Mouse (Mus musculus) frontal cortex, postnatal 25 days (tissue): ENCODE data around the gene Asap3.
A peak's percentile ranks its signal among the peaks of the same experiment; 100 is the strongest.

Experiments used
- DNase-seq, 2 experiments: peaks; one replicate each; pipeline ENCODE4 v3.0.0; 2022; ENCODE audit warnings: low spot score in 2 of 2

Gene Asap3

DNA sequence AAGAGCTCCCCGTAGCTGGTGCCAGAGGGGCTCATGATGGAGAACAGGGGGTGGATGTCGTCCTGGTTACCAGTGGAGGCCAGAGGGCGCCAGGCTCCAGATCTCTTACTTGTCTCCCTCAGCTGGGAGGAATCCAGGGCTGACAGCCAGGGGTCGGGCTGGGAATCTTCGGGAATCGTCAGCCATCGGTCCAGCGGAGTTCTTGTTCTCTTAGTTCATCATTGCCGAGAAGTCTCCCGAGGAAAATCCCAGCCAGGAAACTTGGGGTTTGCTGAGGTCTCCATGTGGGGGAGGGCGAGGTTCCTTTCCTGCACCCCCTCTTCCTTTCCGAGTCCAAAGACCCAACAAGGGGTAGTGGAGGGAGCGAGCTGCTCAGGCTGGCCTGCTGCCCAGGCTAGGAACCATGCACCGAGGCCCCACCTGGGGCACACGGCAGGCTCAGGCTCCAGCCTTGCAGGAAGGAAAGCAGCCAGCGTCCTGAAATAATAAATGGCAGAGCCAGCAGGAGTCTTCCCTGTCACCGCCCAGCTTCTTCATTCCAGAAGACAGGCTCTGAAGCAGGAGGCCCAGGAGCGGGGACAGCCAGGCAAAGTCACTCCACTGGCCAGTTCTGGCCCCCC is 12.5 kb downstream of the Asap3 start:
- no peak for DNase-seq

DNA sequence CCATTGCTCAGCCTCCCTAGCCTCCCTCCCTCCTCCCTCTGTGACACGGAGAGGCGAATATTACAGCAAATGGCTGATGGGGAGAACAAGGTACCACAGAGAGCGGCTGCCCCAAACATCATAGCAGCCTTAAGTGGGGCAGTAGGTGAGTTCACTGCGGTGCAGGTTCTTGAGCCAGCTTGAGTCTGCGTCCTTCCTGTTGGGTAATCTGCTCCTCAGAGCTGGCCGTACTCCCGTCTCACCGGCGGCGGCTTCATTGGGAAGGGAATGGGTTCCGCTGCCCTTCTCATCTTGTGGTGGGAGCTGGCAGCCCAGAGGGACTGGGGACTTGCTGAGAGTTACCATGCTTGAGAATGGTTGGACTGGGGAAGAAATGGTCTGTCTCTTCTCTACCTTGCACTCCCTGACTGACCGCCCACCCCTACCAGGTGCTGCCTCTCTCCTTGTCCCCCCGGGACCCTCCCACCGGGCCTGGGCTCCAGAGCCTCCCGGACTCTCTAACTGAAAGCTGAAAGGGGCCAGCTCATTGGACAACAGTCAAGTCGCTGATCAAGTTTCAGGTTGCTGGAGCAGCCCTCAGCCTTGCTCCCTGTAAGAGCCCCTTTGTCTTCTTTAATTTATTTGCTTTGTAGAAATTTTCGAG is 14.1 kb downstream of the Asap3 start:
- no peak for DNase-seq

DNA sequence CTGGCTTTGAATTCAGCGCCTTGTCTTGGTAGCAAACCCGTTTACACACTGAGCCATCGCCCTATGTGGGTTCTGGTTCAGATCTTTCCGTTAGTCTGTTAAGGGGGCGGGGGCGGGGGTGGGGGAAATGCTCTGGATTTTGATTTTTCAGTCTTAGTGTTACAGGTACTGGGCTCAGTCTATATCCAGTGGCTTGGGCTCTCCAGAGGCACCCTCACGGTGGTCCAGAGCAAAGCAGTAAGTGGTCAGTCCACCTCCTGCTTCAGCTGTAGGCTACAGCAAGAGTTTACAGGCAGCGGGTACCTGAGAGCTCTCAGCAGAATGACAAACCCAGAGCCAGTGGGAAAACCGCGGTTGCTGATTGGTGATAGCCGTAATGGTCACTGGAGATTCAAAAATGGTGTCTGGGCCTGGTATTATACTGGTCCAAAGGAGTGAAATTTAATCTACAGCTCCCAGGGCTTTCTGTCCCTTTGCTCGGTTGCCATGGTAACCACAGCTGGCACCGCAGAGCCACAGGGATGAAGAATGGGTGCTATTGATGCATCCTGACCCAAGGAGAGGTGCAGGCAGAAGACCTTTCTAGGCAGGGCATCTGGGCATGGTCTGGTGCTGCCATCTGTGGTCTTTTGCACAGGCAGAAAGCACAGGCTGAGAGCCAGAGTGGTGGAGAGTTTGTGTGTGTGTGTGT is 17.5 kb downstream of the Asap3 start:
- no peak for DNase-seq

DNA sequence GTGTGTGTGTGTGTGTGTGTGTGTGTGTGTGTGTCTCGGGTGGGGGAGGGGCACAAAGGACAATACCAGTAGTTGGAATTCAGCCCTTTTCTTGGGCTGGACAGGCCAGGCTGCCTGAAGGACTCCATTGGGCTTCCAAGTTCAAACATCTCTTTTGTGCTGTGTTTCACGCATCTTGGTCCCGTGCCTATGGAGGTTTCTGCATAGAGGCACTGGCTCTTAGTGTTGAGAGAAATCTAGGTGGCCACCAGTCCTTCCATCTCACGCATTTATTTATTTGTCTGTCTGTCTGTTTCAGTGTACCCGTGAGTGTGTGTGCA is 18.0 kb downstream of the Asap3 start:
- no peak for DNase-seq

DNA sequence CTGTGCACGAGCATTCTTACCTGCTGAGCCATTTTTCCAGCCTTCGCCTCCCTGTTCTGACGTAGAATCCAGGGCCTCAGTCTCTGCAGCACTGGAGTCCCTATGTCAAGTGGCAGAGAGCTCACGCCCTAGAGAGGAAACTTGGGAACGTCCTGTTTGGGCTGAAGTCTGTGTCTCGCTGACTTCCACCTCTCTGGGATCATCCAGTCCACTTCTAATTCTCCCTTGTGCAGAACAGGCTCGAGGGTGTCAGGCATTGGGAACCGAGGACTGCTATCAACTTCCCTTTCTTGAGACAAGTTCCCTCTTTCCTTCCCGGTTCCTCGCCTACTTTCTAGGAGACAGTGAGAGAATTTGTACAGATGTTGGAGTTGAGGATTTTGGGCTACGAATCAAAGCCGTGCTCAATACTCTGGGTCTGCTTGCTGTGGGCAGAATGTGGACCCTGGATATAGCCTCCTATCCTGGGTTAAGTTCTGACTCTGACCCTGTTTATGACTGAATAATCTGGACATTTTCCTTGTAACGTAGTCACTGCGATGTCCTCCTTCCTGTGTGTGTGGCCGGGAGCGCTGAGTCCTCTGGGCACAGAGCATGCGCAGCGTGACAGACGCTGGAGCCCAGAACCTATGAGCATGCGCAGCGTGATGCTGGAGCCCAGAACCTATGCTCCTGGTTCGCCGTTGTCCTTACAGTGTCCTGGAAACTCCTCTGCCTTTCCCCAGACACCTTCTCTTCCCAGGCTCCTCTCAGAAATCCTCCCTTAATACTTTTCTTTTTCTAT is 18.7 kb downstream of the Asap3 start:
- no peak for DNase-seq

DNA sequence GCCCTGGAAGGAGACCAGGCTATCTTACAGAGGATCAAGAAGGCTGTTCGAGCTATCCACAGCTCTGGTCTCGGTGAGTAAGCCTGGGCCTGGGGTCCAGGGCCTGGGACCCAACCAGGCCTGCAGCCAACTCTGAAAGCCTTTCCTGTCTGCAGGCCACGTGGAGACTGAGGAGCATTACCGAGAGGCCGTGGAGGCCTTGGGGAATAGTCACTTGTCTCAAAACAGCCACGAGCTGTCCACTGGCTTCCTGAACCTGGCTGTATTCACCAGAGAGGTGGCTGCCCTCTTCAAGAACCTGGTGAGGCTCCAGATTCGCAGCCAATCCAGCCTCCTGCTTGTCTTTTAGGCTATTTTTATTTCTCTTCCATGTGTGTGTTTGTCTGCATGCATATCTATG is 21.2 kb downstream of the Asap3 start:
- DNase-seq, result no peak

DNA sequence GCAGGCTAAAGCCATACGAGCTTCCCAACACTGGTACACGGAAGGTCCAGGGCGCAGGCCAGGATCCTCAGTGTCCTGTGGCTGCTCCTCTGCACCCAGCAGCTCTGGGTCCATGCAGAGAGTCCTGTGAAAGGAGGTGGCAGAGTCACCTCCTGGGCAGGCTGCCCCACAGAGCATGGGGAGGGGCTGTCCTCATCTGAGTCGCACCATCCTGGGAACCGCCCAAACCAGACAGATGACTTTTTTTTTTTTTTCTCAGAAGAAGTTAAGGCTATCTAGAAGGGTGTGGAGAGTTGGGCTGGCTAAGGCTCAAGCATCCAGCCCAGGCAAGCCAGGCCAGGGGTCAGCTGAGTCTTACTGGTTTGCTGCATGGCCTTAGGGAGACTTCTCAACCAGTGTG is 22.5 kb downstream of the Asap3 start:
- no peak for DNase-seq

DNA sequence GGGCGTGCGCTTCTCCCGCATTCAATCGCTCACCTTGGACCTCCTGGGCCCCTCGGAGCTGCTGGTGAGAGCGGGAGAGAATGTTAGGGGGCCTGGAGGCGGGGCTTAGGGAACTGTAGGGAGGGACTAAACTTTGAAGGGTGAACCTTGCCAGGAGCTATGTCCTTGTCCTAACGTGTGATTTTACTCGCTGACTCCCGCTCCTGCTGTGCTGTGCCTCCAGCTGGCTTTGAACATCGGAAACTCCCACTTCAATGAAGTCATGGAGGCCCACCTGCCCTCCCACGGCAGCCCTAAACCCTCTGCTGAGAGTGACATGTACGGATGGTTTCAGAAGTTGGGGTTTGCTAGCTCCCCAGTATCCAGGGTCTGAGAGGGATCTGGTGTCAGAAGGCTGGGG is 32.5 kb downstream of the Asap3 start:
- DNase-seq, result no peak

DNA sequence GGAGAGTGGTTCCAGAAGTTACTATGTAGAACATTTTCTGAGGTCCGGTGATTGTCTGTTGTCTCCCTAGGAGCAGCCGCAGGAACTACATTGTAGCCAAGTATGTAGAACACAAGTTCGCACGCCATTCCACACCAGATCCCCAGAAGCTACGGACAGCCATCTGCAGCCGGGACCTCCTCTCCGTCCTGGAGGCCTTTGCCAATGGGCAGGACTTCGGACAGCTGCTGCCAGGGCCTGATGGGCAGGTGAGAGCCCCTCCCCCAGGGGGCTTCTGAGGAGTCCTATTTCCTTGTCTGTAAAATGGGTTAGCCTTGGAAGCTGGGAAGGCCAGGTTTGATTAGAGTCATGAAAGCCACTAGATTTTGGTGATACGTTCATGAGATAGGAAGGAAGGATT is 32.9 kb downstream of the Asap3 start:
- DNase-seq, result no peak

DNA sequence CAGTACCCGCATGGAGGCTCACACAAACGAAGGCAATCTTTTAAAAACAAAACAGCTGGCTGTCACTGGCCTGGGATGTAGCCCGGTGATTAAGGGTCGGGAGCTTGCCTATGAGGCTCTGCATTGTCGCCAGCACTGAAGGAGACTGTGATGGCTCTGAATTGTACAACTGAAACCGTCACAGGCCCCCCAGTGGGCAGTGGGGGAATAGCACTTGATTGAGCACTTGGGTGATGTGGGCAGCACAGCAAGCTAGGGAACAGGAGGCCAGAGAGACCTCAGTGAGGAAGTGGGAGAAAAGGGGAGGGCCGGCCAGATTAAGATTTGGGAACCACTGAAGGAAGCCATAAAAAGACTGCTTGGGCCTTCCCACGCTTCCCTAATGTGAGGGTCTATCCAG is 33.5 kb downstream of the Asap3 start:
- DNase-seq, result peak; percentile 75 to 76

DNA sequence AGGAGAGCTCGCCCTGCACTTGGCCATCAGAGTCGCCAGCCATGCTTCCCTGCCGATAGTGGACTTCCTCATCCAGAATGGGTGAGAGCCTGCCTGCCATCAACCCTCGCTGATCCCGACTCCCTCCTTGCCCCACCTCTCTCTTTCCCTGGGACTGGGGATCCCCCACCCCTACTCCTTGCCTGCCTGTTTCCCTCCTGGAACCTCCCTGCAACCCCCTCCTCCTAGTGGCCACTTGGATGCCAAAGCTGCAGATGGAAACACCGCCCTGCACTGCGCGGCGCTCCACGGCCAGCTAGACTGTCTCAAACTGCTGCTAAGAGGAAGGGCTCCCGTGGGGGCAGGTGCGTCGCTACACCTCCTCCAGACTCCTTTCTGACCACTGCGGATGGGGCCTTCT is 34.0 kb downstream of the Asap3 start:
- DNase-seq, result no peak

DNA sequence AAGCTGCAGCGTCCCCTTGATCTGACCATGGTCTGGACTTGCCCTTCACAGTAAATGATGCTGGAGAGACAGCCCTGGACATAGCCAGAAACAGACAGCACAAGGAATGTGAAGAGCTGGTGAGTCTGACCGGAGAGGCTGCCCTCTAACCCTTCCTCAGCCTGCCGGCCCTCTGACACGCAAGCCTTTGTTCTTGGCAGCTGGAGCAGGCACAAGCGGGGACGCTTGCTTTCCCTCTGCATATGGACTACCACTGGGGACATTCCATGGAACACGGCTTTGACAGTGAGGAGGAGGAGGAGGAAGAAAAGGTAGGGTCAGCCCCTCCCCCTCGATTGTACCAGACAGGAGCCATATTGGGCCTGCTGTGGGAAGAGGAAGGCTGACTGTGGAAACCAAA is 34.8 kb downstream of the Asap3 start:
- DNase-seq, result no peak

DNA sequence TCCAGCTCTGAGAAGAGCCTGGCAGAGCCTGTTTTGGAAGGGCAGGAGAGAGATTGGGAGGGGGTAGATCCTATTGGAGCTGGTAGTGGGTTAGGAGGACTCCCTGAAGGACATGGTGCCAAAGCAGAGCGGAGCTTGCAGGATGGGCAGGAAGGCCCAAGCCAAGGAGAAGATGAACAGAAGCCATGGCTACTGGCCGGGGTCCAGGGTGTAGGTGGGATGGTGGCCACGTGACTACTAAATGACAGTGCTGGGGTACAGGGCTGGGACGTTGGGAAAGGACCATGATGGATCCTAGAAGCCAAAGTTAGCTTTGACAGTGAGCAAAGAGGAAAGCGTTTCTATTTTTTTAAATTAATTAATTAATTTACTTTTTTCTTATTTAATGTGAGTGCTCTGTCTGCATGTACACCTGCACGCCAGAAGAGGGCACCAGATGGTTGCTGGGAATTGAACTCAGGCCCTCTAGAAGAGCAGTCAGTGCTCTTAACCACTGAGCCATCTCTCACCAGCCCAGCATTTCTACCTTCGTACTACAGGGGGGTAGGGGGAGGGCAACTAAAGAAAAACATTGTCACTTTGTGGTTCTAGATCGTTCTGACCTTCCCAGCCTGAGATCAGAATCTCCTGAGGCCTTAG is 36.0 kb downstream of the Asap3 start:
- no peak for DNase-seq

DNA sequence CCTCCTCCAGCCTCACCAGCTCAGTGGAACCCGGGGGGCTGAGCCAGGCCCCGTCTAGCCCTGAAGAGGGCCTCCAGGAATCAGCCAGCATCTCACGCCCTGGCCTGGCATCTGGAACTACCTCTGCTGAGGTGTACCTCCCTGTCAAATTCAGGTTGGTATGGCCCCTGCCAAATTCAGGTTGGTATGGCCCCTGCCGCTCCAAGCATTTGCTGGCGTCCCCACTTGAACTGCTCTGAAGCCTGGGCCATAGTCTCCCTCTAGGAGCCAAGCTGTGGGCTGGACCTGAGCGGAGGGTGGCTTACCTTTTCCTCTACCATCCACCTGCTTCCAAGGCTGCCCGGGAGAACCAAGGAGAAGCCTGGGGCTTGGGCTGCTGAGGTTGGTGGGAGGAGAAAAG is 36.6 kb downstream of the Asap3 start:
- DNase-seq, result no peak

DNA sequence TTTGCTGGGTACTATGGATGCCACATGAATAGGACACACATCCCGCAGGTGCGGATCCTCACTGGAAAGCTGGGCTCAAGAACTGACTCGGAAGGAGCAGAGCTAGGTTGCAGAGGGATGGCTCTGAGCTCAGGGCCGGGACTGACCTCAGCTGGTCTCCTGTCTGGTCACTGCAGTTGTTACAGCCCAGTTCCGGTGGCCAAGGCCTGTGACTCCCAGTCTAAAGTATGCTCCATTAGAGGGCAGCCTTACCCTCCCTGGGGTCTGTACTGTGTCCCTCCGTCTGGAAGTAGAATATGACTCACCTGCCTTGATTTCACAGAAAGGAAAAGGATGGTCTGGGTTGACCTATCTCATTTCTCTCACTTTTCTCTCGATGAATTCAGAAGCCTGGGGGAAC is 38.0 kb downstream of the Asap3 start:
- DNase-seq, result no peak

DNA sequence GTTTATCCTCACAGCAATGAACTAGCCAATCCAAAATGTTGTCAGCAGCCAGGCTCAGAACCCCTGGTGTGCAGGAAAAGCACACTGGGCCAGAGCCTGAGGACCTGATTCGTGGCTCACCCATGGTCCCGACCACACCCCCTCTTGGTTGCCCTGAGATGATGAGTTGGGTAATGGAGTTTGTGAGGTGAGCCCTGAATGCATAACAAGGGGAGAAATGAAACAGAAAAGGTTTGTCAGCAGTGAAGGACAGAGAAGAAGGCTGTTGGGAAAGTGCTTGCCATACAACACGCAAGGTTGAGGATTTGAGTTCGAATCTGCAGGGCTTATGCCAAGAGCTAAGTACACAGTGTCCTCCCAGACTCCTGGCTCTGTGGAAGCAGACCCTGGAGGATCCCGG is 39.5 kb downstream of the Asap3 start:
- DNase-seq, result no peak

DNA sequence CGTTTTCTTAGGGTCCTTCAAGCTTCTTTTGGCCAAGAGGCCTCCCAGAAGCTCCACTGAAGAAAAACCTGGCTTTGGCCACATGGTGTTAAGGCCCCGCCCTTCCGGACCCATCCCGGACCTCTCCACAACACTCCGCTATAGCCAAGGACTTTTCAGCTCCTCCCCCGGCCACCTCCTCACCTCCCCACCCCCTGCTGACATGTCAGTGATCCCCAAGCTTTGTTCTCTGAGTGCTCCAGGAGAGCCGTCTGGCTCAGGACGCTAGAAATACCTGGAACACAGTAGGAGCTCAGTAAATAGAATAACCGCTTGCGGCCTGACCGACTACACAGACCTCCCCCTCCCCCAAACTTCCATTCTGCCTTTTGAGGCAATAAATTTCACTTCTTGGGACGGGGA is 40.4 kb downstream of the Asap3 start:
- no peak for DNase-seq

DNA sequence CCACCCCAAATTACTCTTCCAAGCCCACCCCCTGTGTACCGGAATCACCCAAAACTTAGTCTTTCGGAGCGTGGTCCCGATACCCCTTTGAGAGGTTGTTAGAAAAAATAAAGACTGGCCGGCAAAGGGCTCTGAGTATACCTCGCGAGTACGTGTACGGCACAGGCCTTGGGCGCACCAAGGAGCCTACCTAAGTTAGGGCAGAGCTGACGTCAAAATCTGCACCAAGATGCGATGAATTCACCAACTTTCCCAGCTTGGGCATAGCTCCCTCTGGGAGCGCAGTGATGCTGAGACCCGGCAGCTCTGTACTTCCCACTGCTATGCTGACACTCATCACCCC is 41.2 kb downstream of the Asap3 start:
- no peak for DNase-seq

DNA sequence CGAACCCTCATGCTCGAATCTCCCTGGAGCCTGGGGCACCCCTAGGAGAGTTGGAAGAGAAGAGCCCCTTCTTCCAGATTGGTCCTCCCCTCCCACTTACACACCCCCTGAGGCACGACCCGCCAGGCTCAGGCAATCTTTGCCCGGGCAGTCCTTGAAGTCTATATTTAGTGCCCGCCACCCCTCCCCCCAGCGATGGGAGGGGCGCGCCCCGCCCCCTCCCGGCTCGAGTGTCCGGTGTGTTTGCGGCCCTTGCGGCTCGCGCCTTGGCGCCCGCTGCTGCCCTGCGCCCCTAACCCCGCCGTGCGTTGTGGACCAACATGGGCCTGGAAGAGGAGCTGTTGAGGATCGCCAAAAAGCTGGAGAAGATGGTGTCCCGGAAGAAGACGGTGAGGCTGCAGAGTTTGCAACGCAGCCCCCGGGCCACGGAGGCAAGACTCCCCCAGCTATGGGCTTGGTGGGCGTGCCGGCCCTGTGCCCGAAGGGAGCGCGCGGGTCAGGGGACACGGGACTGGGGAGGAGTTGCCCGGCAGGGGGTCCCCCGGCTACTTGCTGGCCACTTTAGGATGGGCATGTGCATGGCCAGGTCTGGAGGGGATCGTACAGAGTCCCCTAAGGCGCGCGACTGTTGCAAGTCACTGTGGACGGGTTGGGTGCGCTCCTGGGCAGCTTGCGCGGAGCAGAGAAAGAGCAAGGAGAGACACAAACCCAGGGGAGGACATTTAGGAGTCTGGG is 41.7 kb downstream of the Asap3 start, which contains the start of gene Tcea3:
Gene Tcea3 (plus strand): TSS at position 1 of the 735 bp plus-strand sequence.
- no peak for DNase-seq

DNA sequence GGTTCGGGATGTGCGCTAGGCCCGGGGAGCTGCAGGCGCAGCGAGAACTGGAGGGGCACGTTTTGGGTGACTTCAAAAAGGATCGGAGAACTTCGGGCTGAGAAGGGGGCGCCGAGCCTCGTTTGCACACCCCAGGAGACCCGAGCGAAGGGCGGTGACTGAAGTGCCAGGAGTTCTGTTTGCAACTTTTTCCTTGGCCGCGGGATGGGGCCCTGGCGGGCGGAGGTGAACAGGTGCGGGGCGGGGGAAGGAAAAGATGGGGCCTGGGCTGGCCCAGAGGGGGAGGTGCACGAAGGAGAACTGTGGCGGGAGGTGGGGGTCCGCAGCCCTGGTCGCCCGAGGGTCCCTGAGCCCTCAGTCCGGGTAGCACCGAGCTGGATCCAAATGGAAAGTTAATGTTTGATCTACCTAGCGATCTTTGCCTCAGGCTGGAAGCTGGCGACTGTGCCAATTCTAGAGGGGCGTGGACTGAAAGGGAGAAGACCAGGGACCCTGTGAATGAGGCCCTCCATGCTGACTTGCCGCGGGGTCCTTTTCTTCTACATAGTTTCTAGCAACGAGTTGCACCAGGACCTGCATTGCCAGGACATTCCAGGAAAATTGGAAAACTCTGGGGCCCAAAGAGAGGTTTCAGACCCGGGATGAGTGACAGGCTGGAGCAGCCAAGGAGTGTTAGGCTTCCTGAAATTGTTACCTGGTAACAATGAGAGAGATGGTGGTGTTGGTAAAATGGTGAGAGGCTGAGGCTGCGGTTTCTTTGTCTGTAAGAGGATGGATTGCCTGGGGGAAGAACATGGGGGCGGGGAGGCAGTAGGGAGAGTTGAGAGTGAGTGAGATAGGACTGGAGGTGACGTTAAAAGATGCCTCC is 42.5 kb downstream of the Asap3 start:
- DNase-seq, result no peak

DNA sequence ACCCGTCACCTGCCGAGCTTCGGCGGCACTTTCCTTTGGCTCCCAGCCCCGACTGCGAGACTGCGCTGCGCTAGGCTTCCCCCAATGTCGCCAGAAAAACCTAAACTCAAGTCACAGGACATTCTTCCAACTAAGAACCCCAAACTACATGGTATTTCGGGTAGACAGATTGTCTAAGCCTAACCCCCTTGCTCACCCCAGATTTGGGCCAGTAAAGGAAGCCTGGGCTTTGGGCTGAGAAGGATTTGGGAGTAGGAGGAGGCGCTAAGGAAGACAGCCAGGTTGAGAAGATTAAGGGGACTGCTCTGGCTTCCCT is 43.1 kb downstream of the Asap3 start:
- no peak for DNase-seq
